Mouse (Mus musculus) cortical plate, adult 2 months (tissue): Measurements from ENCODE around the gene Smarcc2.

Experiments used
- CTCF ChIP-seq: fragments of 200-500 bp; IDR thresholded peaks from 2 replicates; pipeline ENCODE4 v1.5.1; 2011; ENCODE audit warnings: mild to moderate bottlenecking, control low read depth, low read length; ENCODE audit not compliant: insufficient read depth; ENCODE audit errors: extremely low read depth
- POLR2A ChIP-seq: fragments of 200-500 bp; IDR thresholded peaks from 2 replicates; pipeline ENCODE4 v1.6.1; 2011; ENCODE audit warnings: mild to moderate bottlenecking, low read length, control low read depth; ENCODE audit not compliant: insufficient read depth; ENCODE audit errors: extremely low read depth

DNA sequence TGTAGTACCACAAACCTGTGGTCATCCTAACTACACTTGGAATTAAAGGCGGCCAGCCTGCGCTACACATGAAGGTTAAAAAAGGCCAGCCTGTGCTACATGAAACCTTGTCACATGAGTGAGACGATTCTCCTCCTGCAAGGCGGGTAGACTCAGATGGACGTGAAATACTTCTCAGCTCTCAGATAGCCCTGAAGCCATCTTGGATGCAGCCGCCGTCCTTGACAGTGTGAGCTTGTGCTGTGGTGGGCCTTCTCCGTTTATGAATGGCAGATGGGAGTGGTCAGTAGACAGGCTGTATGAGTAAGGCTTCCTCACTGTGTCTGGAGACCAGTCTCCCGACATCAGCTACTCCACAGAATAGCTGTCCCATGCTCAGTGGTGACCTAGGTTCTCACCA, 50.2 kb downstream of the Smarcc2 start:
- TF ChIP-seq CTCF (no peak), POLR2A (no peak)
